Mouse (Mus musculus) cerebellum, postnatal 25 days (tissue): ENCODE results near the gene Nmrk1.

Experiments used
- DNase-seq, 2 experiments: peaks; one replicate each; pipeline ENCODE4 v3.0.0; 2021; ENCODE audit warnings: mixed read lengths in 2 of 2

Gene Nmrk1

GRCm38 (mm10) chr19:18654984-18655383 is 23.2 kb downstream of the Nmrk1 start:
- DNase-seq = no peak

- DNase-seq = no peak
Observed at GRCm38 (mm10) chr19:18655999-18656398, 24.2 kb downstream of the Nmrk1 start.

- no peak for DNase-seq
Observed at GRCm38 (mm10) chr19:18658473-18658872, 26.7 kb downstream of the Nmrk1 start.

- DNase-seq = no peak
Observed at GRCm38 (mm10) chr19:18659349-18659748, 27.6 kb downstream of the Nmrk1 start.

- no peak for DNase-seq
Observed at GRCm38 (mm10) chr19:18660466-18660865, 28.7 kb downstream of the Nmrk1 start.

- no peak for DNase-seq
Observed at GRCm38 (mm10) chr19:18661683-18662082, 29.9 kb downstream of the Nmrk1 start.

GRCm38 (mm10) chr19:18663904-18664303 is 32.2 kb downstream of the Nmrk1 start:
- DNase-seq = no peak

- no peak for DNase-seq
Observed at GRCm38 (mm10) chr19:18666966-18667365, 35.2 kb downstream of the Nmrk1 start.

- no peak for DNase-seq
Observed at GRCm38 (mm10) chr19:18669551-18669950, 37.8 kb downstream of the Nmrk1 start.

- peak; percentile 98 to 99 for DNase-seq
Observed at GRCm38 (mm10) chr19:18670608-18671007, 38.9 kb downstream of the Nmrk1 start, which contains the start of gene Carnmt1. TSS of gene Carnmt1 (plus strand) at chr19:18670764.

- DNase-seq = peak; percentile 71 to 72
Observed at GRCm38 (mm10) chr19:18671056-18671741, 39.4 kb downstream of the Nmrk1 start.

- no peak for DNase-seq
Observed at GRCm38 (mm10) chr19:18672498-18672897, 40.7 kb downstream of the Nmrk1 start.

- DNase-seq = no peak
Observed at GRCm38 (mm10) chr19:18673116-18673515, 41.4 kb downstream of the Nmrk1 start.

- DNase-seq = no peak
Observed at GRCm38 (mm10) chr19:18682142-18682541, 50.4 kb downstream of the Nmrk1 start.

GRCm38 (mm10) chr19:18687556-18687955 is 55.8 kb downstream of the Nmrk1 start:
- DNase-seq = peak; percentile 32 to 67

- no peak for DNase-seq
Observed at GRCm38 (mm10) chr19:18692176-18692575, 60.4 kb downstream of the Nmrk1 start.

GRCm38 (mm10) chr19:18692768-18693167 is 61.0 kb downstream of the Nmrk1 start:
- no peak for DNase-seq

GRCm38 (mm10) chr19:18695116-18695515 is 63.4 kb downstream of the Nmrk1 start:
- no peak for DNase-seq

GRCm38 (mm10) chr19:18695552-18695951 is 63.8 kb downstream of the Nmrk1 start:
- DNase-seq = no peak
